Mouse (Mus musculus) gastrocnemius, postnatal 14 days (tissue): Measurements from ENCODE around the gene Igdcc3. TPM values are rescaled to one million over a fixed set of nuclear protein-coding genes. Genes with fewer than 3 reads are reported as not detected.
"Not testable (repeated sequence)": the region's sequence is repeated elsewhere in the genome, so short reads cannot be mapped to it uniquely, and the experiment has no call there.

Experiments used
- DNase-seq: peaks from one replicate; pipeline ENCODE4 v3.0.0; 2021; ENCODE audit warnings: mixed read lengths
- intact Hi-C: fragments of 180-260 bp; cut with DNase I; formaldehyde crosslinking; loops from one replicate; pipeline ENCODE4 v1.15.1; 2025; ENCODE audit warnings: low total_unique reads
- total RNA-seq, 2 experiments: library from RNA; stranded (reverse); gene quantifications; 2 replicates each; pipeline ENCODE4 v1.2.3; 2021

The Igdcc3 gene
- total RNA-seq, 2 experiments from 2014 or later: 0.37 to 0.58 TPM

- peak; percentile 27 for DNase-seq
- intact Hi-C loops: no loop called here
Observed at GRCm38 (mm10) chr9:65197826-65198225, 56.8 kb downstream of the Igdcc3 start.

DNA sequence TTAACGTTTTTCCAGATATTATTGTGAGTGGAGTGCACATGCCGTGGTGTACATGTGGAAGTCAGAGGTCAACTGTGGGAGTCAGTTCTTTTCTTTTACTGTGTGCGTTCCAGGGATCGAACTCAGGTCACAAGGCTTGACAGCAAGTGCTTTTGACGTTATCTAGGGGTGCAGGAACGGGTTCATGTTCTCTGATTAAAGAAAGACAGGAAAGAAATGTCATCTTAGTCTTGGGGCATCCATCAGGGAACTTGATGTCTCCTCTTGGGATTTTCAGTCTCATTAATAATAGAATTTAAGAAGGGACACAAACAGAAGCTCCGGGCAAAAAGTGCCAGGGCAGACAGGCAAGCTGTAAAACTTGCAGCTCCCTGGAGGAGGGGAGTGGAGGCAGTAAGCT lies 58.7 kb downstream of the Igdcc3 start:
- intact Hi-C loops: no loop called here

GRCm38 (mm10) chr9:65200606-65201005 lies 59.6 kb downstream of the Igdcc3 start:
- intact Hi-C loops: no loop called here

More for the DNA sequence above, 58.7 kb downstream of the Igdcc3 start:
- no peak for DNase-seq

DNA sequence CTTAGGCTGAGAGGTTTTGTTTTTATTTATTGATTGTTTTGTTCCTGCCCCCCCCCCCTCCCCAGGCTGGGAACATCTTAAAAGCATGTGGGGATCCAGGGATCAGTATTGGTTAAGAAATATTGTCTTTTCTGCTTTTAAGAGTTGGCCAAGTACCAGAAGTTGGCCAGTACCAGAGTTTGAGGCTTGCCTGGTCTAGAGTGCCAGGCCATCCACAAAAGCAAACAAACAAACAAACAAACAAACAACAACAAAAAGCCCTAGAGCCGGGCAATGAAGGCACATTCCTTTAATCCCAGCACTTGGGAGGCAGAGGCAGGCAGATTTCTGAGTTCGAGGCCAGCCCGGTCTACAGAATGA lies 60.0 kb downstream of the Igdcc3 start:
- no peak for DNase-seq
- intact Hi-C loops: no loop called here

More at GRCm38 (mm10) chr9:65200606-65201005, 59.6 kb downstream of the Igdcc3 start:
- DNase-seq: peak; percentile 55

DNA sequence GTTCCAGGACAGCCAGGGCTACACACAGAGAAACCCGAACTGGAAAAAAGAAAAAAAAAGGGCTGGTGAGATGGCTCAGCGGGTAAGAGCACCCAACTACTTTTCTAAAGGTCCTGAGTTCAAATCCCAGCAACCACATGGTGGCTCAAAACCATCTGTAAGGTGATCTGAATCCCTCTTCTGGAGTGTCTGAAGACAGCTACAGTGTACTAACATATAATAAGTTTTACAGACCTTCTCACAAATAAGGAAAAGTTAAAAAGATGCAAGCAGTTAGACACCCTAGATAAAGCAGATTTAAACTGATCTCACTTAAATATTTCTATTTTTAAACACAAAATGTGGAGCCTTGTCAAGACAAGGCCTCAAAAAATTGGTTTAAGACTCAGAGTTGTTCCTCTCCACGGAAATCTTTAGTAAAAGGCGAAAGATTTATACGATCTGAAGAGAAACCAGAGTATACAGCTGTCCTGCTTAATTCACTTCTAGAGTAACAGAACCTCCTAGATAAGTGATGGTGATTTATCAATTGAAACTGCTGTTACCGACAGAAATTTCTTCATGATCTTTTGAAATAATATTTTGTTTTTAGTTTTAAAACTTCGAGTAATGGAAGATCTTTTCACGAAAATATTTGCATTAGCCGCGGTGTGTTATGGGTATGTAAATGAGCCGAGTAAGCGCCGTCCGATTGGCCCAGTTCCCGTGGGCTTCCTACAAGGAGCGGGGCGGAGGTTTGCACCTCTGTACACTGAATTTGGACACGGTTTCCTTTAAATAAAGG lies 60.6 kb downstream of the Igdcc3 start:
- intact Hi-C loops: no loop called here
- DNase-seq: peak; percentile 89

DNA sequence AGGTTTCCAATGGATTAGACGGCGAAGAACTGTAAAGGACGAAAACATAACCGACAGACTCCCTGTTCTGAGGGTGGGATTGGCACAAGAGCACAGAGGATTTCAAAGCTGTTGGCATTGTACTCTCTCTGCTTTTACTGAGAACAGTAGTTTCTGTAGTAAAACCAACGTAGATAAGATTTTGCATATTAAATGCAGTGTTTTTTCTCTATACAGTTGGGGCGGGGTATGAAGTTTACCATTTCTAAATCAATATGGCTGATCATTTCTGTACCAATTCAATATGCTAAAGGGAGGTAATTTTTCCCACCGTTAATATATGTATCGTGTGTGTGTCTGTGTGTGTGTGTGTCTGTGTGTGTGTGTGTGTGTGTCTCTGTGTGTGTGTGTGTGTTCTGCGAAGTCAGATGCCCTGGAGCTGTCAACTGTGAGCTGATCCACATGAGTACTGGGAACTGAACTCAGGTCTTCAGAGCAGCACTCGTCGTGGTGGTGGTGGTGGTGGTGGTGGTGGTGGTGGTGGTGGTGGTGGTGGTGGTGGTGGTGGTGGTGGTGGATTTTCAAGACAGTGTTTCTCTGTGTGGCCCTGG lies 61.3 kb downstream of the Igdcc3 start:
- DNase-seq: no peak

GRCm38 (mm10) chr9:65205049-65205815 lies 64.2 kb downstream of the Igdcc3 start:
- peak; percentile 32 for DNase-seq
- intact Hi-C loops: no loop called here

More for the DNA sequence above, 61.3 kb downstream of the Igdcc3 start:
- intact Hi-C loops: no loop called here

DNA sequence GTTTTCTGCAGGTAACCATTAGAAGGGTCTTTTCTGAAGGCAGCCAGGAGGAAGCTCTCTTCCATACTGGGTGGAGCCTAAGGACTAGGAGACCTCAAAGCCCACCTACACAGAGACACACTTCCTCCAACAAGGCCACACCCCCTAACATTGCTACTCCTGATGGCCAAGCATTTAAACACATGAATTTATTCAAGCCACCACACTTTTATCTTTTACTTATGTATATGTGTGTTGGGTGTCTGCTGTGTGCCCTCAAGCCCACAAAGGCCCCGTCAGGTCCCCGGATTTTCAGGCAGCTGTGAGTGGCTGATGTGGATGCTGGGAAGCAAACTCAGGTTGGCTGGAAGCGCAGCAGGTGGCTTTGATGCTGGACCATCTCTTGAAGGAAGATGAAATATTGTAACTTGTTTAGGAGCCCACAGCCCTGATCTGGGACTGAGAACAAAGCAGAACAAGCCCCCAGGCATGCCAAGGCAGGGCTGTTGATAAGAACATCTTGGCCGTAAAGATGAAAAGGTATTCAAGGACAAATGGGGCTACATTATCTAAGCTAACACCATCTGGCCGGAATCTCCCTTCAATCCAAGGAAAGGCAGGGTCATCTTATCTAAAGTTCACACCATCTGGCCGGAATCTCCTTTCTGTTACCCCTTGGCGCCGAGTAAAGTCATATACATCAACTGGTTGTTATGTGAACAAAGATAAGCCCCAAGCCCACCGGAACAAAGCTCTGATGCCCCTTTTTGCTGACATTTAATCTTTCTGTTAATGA lies 66.2 kb downstream of the Igdcc3 start:
- intact Hi-C loops, DNase-seq: not testable (repeated sequence)

DNA sequence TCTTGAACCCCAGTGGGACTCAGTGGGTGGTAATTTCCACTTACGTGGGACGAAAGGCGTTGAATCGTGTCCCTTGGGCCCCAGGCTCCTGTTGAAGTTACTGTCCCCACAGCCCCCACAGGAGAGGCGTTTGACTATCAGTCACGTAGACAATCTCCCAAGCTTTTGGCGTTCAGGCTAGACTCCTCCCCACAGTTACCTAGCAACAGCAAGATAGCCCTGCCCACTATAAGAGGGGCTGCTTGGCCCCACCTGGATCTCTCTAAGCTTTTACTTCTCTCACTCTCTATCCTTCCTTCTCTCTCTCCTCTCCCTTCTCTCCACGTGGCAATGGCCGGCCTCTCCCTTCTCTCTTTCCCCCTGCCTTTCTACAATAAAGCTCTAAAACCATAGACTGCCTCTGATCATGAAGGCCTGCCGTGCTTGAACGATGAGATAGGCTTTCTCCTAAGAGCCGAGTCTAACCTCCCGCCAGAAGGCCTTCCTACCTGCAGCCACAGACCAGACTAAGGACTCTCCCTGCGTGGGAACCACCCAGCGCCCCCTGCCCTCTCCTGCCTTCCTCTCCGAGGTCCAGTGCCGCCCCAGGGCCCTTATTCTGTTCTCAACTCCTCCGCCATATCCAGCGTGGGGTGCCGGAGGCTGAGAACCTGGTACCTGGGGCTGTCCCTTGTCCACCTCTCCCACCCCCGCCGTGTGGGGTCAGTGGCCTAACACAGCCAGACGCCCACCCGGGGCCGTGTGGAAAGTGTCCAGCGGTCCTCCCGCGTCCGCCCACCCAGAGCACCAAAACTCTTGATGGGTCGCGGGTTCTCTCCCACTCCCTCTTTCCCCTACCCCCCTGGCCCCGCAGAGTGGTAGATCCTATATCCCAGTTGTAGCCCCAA lies 67.5 kb downstream of the Igdcc3 start:
- intact Hi-C loops: no loop called here
- DNase-seq: no peak

- no peak for DNase-seq
- intact Hi-C loops: no loop called here
Observed at GRCm38 (mm10) chr9:65211598-65211997, 70.6 kb downstream of the Igdcc3 start.

DNA sequence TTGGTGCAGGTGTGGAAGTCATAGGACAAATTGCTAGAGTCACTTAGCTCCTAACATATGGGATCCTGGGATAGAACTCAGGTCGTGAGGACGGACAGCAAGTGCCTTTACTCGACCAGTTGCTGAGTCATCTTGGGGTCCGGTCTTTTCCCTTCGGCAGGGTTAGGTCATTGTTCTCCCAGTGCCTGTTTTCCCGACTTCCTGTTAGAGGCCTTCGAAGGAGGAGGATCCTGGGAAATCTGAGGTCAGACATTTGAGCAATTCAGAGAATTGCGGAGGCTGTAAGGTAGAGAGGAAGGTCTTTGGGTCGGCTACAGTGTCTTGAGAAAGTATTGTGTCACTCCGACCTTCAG lies 73.4 kb downstream of the Igdcc3 start:
- DNase-seq: no peak
- intact Hi-C loops: no loop called here

DNA sequence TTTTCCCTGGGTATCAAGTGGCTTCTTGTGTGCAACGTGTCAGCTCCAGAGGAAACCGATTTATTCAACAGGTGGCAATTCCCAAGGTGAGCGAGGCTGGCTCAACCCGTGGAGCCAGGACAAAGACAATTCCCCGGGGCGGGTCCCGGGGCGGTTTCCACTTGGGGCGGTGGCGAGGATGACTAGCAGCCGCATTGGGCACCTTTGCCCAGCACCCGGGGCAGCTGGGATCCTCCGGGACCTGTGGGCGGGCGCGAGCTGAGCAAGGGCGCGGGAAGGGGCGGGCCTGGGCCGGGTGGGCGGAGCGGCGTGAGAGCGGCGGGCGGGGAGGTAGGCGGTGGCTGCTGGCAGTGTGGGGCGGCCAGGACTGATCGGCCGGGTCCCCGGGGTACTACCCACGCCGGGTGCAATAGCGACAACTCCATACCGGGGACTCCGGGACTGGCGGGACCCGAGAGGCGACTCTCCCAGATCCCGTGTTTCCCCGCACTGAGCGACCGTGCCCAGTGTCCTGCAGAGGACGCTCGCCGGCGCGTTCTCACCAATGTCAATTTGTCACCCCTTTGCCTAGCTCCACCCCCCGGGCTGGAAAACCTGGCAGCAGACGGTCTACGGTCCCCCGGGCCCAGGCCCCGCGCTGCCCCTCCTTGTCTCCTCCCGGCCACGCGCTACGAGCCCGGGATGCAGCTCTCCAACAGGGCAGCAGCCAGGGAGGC lies 73.9 kb downstream of the Igdcc3 start:
- intact Hi-C loops: no loop called here

DNA sequence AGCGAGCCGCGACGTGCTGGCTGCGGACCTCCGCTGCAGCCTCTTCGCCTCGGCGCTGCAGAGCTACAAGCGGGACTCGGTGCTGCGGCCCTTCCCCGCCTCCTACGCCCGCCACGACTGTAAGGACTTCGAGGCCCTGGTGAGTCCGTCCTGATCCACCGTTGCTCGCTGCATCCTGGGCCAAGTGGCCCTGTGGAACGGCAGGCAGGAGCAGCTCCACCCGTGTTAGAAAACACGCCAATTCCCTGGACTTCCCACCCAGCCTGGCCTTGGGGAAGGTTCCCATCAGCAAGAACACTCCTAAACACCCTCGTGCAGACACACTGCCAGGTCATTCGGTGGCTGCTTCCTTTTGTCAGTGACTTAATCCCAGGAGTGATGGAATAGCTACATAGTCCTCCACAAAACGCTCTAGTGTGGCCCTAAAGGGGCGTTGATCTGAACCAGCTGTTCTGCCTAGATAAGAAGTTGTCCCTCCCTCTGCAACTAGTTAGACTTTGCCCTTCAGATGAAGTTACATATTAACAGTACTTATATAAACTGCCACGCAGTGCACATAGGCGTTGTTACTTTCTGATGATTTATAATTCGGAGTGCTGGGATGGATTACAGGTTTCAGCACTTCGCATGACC lies 74.6 kb downstream of the Igdcc3 start:
- intact Hi-C loops: no loop called here
- DNase-seq: no peak

More for the DNA sequence above, 73.9 kb downstream of the Igdcc3 start:
- peak; percentile 92 for DNase-seq

GRCm38 (mm10) chr9:65216972-65217371 lies 76.0 kb downstream of the Igdcc3 start:
- no peak for DNase-seq
- intact Hi-C loops: no loop called here

GRCm38 (mm10) chr9:65217661-65218060 lies 76.7 kb downstream of the Igdcc3 start:
- peak; percentile 30 for DNase-seq
- intact Hi-C loops: no loop called here

DNA sequence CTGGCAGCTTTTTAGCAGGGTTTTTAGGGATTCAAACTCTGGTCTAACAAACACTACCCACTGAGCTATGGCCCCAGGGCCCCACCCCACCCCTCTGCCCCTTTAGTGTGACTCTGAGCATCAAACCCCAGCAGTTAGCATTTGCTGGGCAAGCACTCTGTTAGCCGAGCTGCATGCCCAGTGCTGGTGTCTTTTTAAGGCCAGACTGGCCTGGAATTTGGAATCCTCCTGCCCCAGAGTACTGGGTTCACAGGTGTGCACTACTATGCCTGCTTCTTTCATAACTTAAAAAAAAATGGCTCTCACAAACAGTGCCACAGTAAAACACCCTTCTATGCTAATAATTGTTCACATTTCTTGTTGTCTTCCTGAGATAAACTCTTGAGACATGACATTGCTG lies 77.9 kb downstream of the Igdcc3 start:
- no peak for DNase-seq
- intact Hi-C loops: no loop called here

DNA sequence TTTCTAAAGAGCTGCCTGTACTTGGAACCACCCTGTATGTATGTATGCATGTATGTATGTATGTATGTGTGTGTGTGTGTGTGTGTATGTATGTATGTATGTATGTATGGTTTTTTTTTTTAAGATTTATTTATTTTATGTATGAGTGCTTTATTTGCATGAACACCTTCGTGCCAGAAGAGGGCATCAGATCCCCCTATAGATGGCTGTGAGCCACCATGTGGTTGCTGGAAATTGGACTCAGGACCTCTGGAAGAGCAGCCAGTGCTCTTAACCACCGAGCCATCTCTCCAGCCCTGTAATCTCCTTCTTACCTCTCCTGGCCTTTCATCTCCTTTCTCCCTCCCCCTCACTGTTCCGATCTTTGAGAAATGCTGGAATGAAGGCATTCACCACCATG lies 79.4 kb downstream of the Igdcc3 start:
- intact Hi-C loops, DNase-seq: not testable (repeated sequence)

- DNase-seq: no peak
- intact Hi-C loops: no loop called here
Observed at GRCm38 (mm10) chr9:65223927-65224326, 82.9 kb downstream of the Igdcc3 start.
